Mouse (Mus musculus): ENCODE measurements around the gene Pglyrp2. TPM values are rescaled to one million over a fixed set of nuclear protein-coding genes. Genes with fewer than 3 reads are reported as not detected.

Pglyrp2 gene
- total RNA-seq, 1 experiment: not detected

GRCm38 (mm10) chr17:32383661-32384060 lies 40.3 kb downstream of the Pglyrp2 start:
- Histone ChIP-seq H3K4me3 (ENCODE audit: insufficient read depth in 1 of 2, low read depth in 1 of 2, low read length in 2 of 2, poor library complexity in 1 of 2, severe bottlenecking in 1 of 2) (no peak overlapping the region), H3K36me3 (ENCODE audit: control insufficient read depth, insufficient read depth, low read length, poor library complexity, severe bottlenecking) (no peaks in the 10 kb centered on the region)

GRCm38 (mm10) chr17:32382576-32382975 lies 41.4 kb downstream of the Pglyrp2 start:
- Histone ChIP-seq H3K27ac (ENCODE audit: insufficient read depth, low read depth, low read length, poor library complexity, severe bottlenecking) (no peak overlapping the region), H3K9ac (ENCODE audit: insufficient read depth, low read depth, low read length, poor library complexity, severe bottlenecking) (no peak overlapping the region), H3K9me3 (ENCODE audit: control insufficient read depth, insufficient read depth, low read depth, low read length) (no peaks in the 10 kb centered on the region), H3K36me3 (ENCODE audit: control insufficient read depth, insufficient read depth, low read length, poor library complexity, severe bottlenecking) (no peaks in the 10 kb centered on the region), H3K4me3 (ENCODE audit: insufficient read depth in 1 of 2, low read depth in 1 of 2, low read length in 2 of 2, poor library complexity in 1 of 2, severe bottlenecking in 1 of 2) (no peak overlapping the region), H3K4me1 (ENCODE audit: control insufficient read depth in 2 of 2, insufficient read depth in 2 of 2, low read length in 2 of 2, poor library complexity in 1 of 2) (no peaks in the 10 kb centered on the region; a peak in 1 of 4 replicates)
- in situ Hi-C loops (cut with MboI; ENCODE audit: low sequenced_read_pairs in 2 of 2, unreplicated experiment in 2 of 2): no loop called here
- TF ChIP-seq ZC3H11A (IDR thresholded peaks at IDR 0.05; ENCODE audit: borderline replicate concordance, low read depth, low read length) (no peak), CHD2 (IDR thresholded peaks at IDR 0.05; ENCODE audit: low read depth, low read length) (no peak), HCFC1 (IDR thresholded peaks at IDR 0.05; ENCODE audit: borderline replicate concordance, insufficient read depth, low read length) (no peak), MAFK (IDR thresholded peaks at IDR 0.05; ENCODE audit: insufficient read depth, low read depth, low read length) (no peak), ZNF384 (IDR thresholded peaks at IDR 0.05; ENCODE audit: low read depth, low read length) (no peak)
- no peak for DNase-seq (ENCODE audit: low read depth, low spot score)

More at GRCm38 (mm10) chr17:32383661-32384060, 40.3 kb downstream of the Pglyrp2 start:
- in situ Hi-C loops (cut with MboI; ENCODE audit: low sequenced_read_pairs in 2 of 2, unreplicated experiment in 2 of 2): no loop called here
- H3K9ac ChIP-seq (ENCODE audit: insufficient read depth, low read depth, low read length, poor library complexity, severe bottlenecking): no peak overlapping the region
- no peak overlapping the region for H3K27ac ChIP-seq (ENCODE audit: insufficient read depth, low read depth, low read length, poor library complexity, severe bottlenecking)
- no peaks in the 10 kb centered on the region for H3K9me3 ChIP-seq (ENCODE audit: control insufficient read depth, insufficient read depth, low read depth, low read length)
- H3K4me1 ChIP-seq (ENCODE audit: control insufficient read depth in 2 of 2, insufficient read depth in 2 of 2, low read length in 2 of 2, poor library complexity in 1 of 2): peaks cover 0 to 4% of the 10 kb centered on the region in 2 experiments; a peak in 2 of 4 replicates
- TF ChIP-seq CHD2 (IDR thresholded peaks at IDR 0.05; ENCODE audit: low read depth, low read length) (no peak), HCFC1 (IDR thresholded peaks at IDR 0.05; ENCODE audit: borderline replicate concordance, insufficient read depth, low read length) (no peak), ZNF384 (IDR thresholded peaks at IDR 0.05; ENCODE audit: low read depth, low read length) (no peak), ZC3H11A (IDR thresholded peaks at IDR 0.05; ENCODE audit: borderline replicate concordance, low read depth, low read length) (no peak), MAFK (IDR thresholded peaks at IDR 0.05; ENCODE audit: insufficient read depth, low read depth, low read length) (no peak)
- DNase-seq (ENCODE audit: low read depth, low spot score): no peak

- Histone ChIP-seq H3K27ac (ENCODE audit: insufficient read depth, low read depth, low read length, poor library complexity, severe bottlenecking) (no peak overlapping the region), H3K9ac (ENCODE audit: insufficient read depth, low read depth, low read length, poor library complexity, severe bottlenecking) (no peak overlapping the region), H3K9me3 (ENCODE audit: control insufficient read depth, insufficient read depth, low read depth, low read length) (no peaks in the 10 kb centered on the region), H3K4me1 (ENCODE audit: control insufficient read depth in 2 of 2, insufficient read depth in 2 of 2, low read length in 2 of 2, poor library complexity in 1 of 2) (no peaks in the 10 kb centered on the region), H3K4me3 (ENCODE audit: insufficient read depth in 1 of 2, low read depth in 1 of 2, low read length in 2 of 2, poor library complexity in 1 of 2, severe bottlenecking in 1 of 2) (no peak overlapping the region), H3K36me3 (ENCODE audit: control insufficient read depth, insufficient read depth, low read length, poor library complexity, severe bottlenecking) (no peaks in the 10 kb centered on the region)
- no peak for DNase-seq (ENCODE audit: low read depth, low spot score)
- TF ChIP-seq MAFK (IDR thresholded peaks at IDR 0.05; ENCODE audit: insufficient read depth, low read depth, low read length): no peak
- TF ChIP-seq CHD2 (IDR thresholded peaks at IDR 0.05; ENCODE audit: low read depth, low read length): no peak
- TF ChIP-seq ZC3H11A (IDR thresholded peaks at IDR 0.05; ENCODE audit: borderline replicate concordance, low read depth, low read length): no peak
- TF ChIP-seq ZNF384 (IDR thresholded peaks at IDR 0.05; ENCODE audit: low read depth, low read length): no peak
- TF ChIP-seq HCFC1 (IDR thresholded peaks at IDR 0.05; ENCODE audit: borderline replicate concordance, insufficient read depth, low read length): no peak
- in situ Hi-C loops (cut with MboI; ENCODE audit: low sequenced_read_pairs in 2 of 2, unreplicated experiment in 2 of 2): no loop called here
Measured at GRCm38 (mm10) chr17:32378786-32379185, 45.2 kb downstream of the Pglyrp2 start.

GRCm38 (mm10) chr17:32377137-32377536 lies 46.8 kb downstream of the Pglyrp2 start:
- in situ Hi-C loops (cut with MboI; ENCODE audit: low sequenced_read_pairs in 2 of 2, unreplicated experiment in 2 of 2): no loop called here
- Histone ChIP-seq H3K36me3 (ENCODE audit: control insufficient read depth, insufficient read depth, low read length, poor library complexity, severe bottlenecking) (no peaks in the 10 kb centered on the region), H3K9me3 (ENCODE audit: control insufficient read depth, insufficient read depth, low read depth, low read length) (no peaks in the 10 kb centered on the region), H3K9ac (ENCODE audit: insufficient read depth, low read depth, low read length, poor library complexity, severe bottlenecking) (no peak overlapping the region), H3K4me3 (ENCODE audit: insufficient read depth in 1 of 2, low read depth in 1 of 2, low read length in 2 of 2, poor library complexity in 1 of 2, severe bottlenecking in 1 of 2) (no peak overlapping the region), H3K4me1 (ENCODE audit: control insufficient read depth in 2 of 2, insufficient read depth in 2 of 2, low read length in 2 of 2, poor library complexity in 1 of 2) (no peaks in the 10 kb centered on the region), H3K27ac (ENCODE audit: insufficient read depth, low read depth, low read length, poor library complexity, severe bottlenecking) (no peak overlapping the region)
- TF ChIP-seq ZNF384 (IDR thresholded peaks at IDR 0.05; ENCODE audit: low read depth, low read length): no peak
- TF ChIP-seq HCFC1 (IDR thresholded peaks at IDR 0.05; ENCODE audit: borderline replicate concordance, insufficient read depth, low read length): no peak
- TF ChIP-seq ZC3H11A (IDR thresholded peaks at IDR 0.05; ENCODE audit: borderline replicate concordance, low read depth, low read length): no peak
- TF ChIP-seq MAFK (IDR thresholded peaks at IDR 0.05; ENCODE audit: insufficient read depth, low read depth, low read length): no peak
- TF ChIP-seq CHD2 (IDR thresholded peaks at IDR 0.05; ENCODE audit: low read depth, low read length): no peak
- DNase-seq (ENCODE audit: low read depth, low spot score): no peak

GRCm38 (mm10) chr17:32376475-32376874 lies 47.5 kb downstream of the Pglyrp2 start:
- no peaks in the 10 kb centered on the region for H3K9me3 ChIP-seq (ENCODE audit: control insufficient read depth, insufficient read depth, low read depth, low read length)
- in situ Hi-C loops (cut with MboI; ENCODE audit: low sequenced_read_pairs in 2 of 2, unreplicated experiment in 2 of 2): no loop called here
- H3K4me3 ChIP-seq (ENCODE audit: insufficient read depth in 1 of 2, low read depth in 1 of 2, low read length in 2 of 2, poor library complexity in 1 of 2, severe bottlenecking in 1 of 2): no peak overlapping the region
- no peak overlapping the region for H3K9ac ChIP-seq (ENCODE audit: insufficient read depth, low read depth, low read length, poor library complexity, severe bottlenecking)
- no peak for TF ChIP-seq MAFK (IDR thresholded peaks at IDR 0.05; ENCODE audit: insufficient read depth, low read depth, low read length)
- TF ChIP-seq HCFC1 (IDR thresholded peaks at IDR 0.05; ENCODE audit: borderline replicate concordance, insufficient read depth, low read length): no peak
- TF ChIP-seq CHD2 (IDR thresholded peaks at IDR 0.05; ENCODE audit: low read depth, low read length): no peak
- TF ChIP-seq ZC3H11A (IDR thresholded peaks at IDR 0.05; ENCODE audit: borderline replicate concordance, low read depth, low read length): no peak
- no peak for TF ChIP-seq ZNF384 (IDR thresholded peaks at IDR 0.05; ENCODE audit: low read depth, low read length)
- H3K27ac ChIP-seq (ENCODE audit: insufficient read depth, low read depth, low read length, poor library complexity, severe bottlenecking): no peak overlapping the region
- no peak for DNase-seq (ENCODE audit: low read depth, low spot score)
- no peaks in the 10 kb centered on the region for H3K4me1 ChIP-seq (ENCODE audit: control insufficient read depth in 2 of 2, insufficient read depth in 2 of 2, low read length in 2 of 2, poor library complexity in 1 of 2)
- H3K36me3 ChIP-seq (ENCODE audit: control insufficient read depth, insufficient read depth, low read length, poor library complexity, severe bottlenecking): no peaks in the 10 kb centered on the region

All from ES-E14 (cell line).